Mouse (Mus musculus) neural tube, embryonic 15.5 days (tissue): ENCODE data around the gene Gm42517. TPM values are rescaled to one million over a fixed set of nuclear protein-coding genes. Genes with fewer than 3 reads are reported as not detected.
A peak's percentile ranks its signal among the peaks of the same experiment; 100 is the strongest.

Experiments used
- ATAC-seq: fragments of 200-750 bp; cut with Nextera tagmentation; 2 replicates; pipeline ENCODE4 v1.8.0; 2017; ENCODE audit warnings: mild to moderate bottlenecking, moderate TSS enrichment, moderate library complexity; ENCODE audit not compliant: low FRiP score
- H3K27ac ChIP-seq: fragments of 300-500 bp; sonication (generic); replicated peaks from 2 replicates; pipeline ENCODE4 v1.5.1; 2015; ENCODE audit warnings: mild to moderate bottlenecking, inconsistent platforms
- H3K27me3 ChIP-seq: fragments of 300-500 bp; sonication (generic); replicated peaks from 2 replicates; pipeline ENCODE4 v1.6.1; 2015; ENCODE audit warnings: inconsistent platforms
- H3K36me3 ChIP-seq: fragments of 300-500 bp; sonication (generic); 2 replicates; pipeline ENCODE4 v1.6.1; 2015; ENCODE audit warnings: inconsistent platforms
- H3K4me1 ChIP-seq: fragments of 300-500 bp; sonication (generic); 2 replicates; pipeline ENCODE4 v1.6.1; 2015; ENCODE audit warnings: inconsistent platforms
- H3K4me2 ChIP-seq: fragments of 300-500 bp; sonication (generic); 2 replicates; pipeline ENCODE4 v1.6.1; 2015; ENCODE audit warnings: inconsistent platforms, mild to moderate bottlenecking, moderate library complexity
- H3K4me3 ChIP-seq: fragments of 300-500 bp; sonication (generic); replicated peaks from 2 replicates; pipeline ENCODE4 v1.5.1; 2015; ENCODE audit warnings: mild to moderate bottlenecking, inconsistent platforms
- H3K9ac ChIP-seq: fragments of 300-500 bp; sonication (generic); replicated peaks from 2 replicates; pipeline ENCODE4 v1.6.1; 2015; ENCODE audit warnings: mild to moderate bottlenecking, inconsistent platforms
- H3K9me3 ChIP-seq: fragments of 300-500 bp; sonication (generic); replicated peaks from 2 replicates; pipeline ENCODE4 v1.6.1; 2016; ENCODE audit warnings: inconsistent platforms
- WGBS: fragments of 180-500 bp; shearing (Covaris S2); methylation state at CpG from one replicate; pipeline ENCODE4 v1.1.7; 2015; ENCODE audit warnings: mixed read lengths; 5-methylcytosine and 5-hydroxymethylcytosine counted together
- polyA plus RNA-seq: library from polyadenylated mRNA; unstranded; fragments of >200 nt; fragmentation: Nextera tagmentation; extraction: Ambion mirVana; gene quantifications from 2 replicates; pipeline ENCODE4 v1.2.1, GENCODE M21; 2015

The Gm42517 gene
- 2.4 and 3.0 TPM in 2 replicates for polyA plus RNA-seq

- peaks cover 85% of the 10 kb centered on the region for H3K27me3 ChIP-seq
These were observed at the start of gene Gm42517 for GRCm38 (mm10) chr5:108367871-108368332. Gene Gm42517 (minus strand): TSS chr5:108367922.

DNA sequence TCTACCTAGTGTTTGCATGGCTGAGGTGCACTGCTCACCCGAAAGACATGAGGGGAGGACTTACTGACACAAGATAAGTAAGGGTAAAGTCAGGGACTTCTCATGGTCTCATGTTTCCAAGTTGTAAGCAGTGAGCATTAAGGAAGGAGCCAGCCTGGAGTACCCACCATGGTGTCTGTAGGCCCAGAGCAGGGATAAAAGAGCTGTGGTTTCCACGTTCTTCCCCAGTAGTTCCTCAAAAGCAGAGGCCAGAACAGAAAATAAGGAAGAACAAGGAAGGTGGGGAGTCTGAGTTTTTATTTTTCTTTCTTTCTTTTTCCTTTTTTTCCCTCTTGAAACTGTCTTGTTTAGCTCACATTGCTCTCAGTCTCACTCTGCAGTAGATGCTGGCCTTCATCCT lies 47.0 kb upstream of the Gm42517 start:
- no peak for ATAC-seq
- no peaks in the 10 kb centered on the region for H3K27me3 ChIP-seq
- H3K4me1 ChIP-seq, result no peaks in the 10 kb centered on the region
- 74% methylated on average over 2 of the region's 2 CpGs for WGBS
- H3K9me3 ChIP-seq, result no peaks in the 10 kb centered on the region
- H3K36me3 ChIP-seq, result no peaks in the 10 kb centered on the region
- no peak overlapping the region for H3K27ac ChIP-seq
- no peak overlapping the region for H3K4me3 ChIP-seq
- H3K9ac ChIP-seq, result no peak overlapping the region
- no peak overlapping the region for H3K4me2 ChIP-seq

More at GRCm38 (mm10) chr5:108367871-108368332, at the start of gene Gm42517:
- ATAC-seq, result peak; percentile 52
- WGBS, result 1% methylated on average over 24 of the region's 36 CpGs
- Histone ChIP-seq H3K27ac (no peak within 1 kb of the TSS; the same call in 1 of the 2 replicates), H3K9ac (peak within 1 kb of the TSS; percentile 71), H3K36me3 (no peaks in the 10 kb centered on the region), H3K4me2 (peak within 1 kb of the TSS; percentile 95), H3K9me3 (no peaks in the 10 kb centered on the region), H3K4me3 (peak within 1 kb of the TSS; percentile 77), H3K4me1 (peaks cover 46% of the 10 kb centered on the region)

DNA sequence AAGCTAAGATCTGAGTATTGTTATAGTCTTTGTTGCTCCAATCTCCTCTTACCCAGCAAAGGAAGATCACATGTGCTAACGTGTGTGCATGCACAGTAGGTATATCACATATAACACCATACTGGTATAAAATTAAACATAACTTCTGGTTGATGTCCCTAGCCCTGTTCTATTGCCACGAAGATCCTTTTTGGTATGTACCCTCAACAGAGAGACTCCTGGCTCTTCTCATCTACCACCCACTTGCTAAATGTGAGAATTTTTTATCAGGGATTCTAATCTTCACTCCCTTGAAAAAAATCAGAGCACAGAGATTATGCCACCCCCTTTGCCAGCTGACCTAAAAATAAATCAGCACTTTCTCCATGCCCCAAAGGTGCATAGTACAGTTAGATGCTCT lies 39.3 kb upstream of the Gm42517 start:
- H3K4me1 ChIP-seq, result no peaks in the 10 kb centered on the region
- no peak overlapping the region for H3K27ac ChIP-seq
- no peaks in the 10 kb centered on the region for H3K36me3 ChIP-seq
- H3K27me3 ChIP-seq, result no peaks in the 10 kb centered on the region
- H3K9me3 ChIP-seq, result no peaks in the 10 kb centered on the region
- ATAC-seq, result no peak
- H3K9ac ChIP-seq, result no peak overlapping the region
- H3K4me3 ChIP-seq, result no peak overlapping the region
- 81% methylated on average over 2 of the region's 2 CpGs for WGBS
- no peak overlapping the region for H3K4me2 ChIP-seq

GRCm38 (mm10) chr5:108405460-108405859 lies 37.7 kb upstream of the Gm42517 start:
- ATAC-seq, result no peak
- H3K36me3 ChIP-seq, result no peaks in the 10 kb centered on the region
- 72% methylated on average over 1 of the region's 1 CpGs for WGBS

DNA sequence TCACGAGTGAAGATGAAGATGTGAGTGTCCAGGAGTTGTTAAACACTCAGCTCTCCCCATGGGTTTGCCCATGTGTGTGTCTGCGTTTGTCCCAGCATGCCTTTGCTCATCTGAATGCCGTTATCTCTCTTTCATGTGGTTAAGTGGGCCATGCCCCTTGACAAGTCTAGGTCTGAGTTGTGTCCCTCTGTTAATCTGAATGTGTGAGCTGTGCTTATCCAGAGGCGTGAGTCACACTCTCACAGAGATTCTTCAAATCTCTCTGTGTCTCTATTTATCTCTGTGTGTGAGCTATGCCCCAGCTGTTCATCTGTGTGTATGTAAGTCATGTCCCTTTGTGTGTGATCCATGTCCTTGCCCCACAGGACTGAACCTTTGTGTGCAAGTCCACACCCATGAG lies 35.7 kb upstream of the Gm42517 start:
- Histone ChIP-seq H3K27ac (no peak overlapping the region), H3K27me3 (no peaks in the 10 kb centered on the region), H3K4me3 (no peak overlapping the region), H3K9me3 (no peaks in the 10 kb centered on the region), H3K4me2 (no peak overlapping the region), H3K36me3 (no peaks in the 10 kb centered on the region), H3K4me1 (no peaks in the 10 kb centered on the region), H3K9ac (no peak overlapping the region)
- ATAC-seq, result no peak
- 87% methylated on average over 4 of the region's 4 CpGs for WGBS

More at GRCm38 (mm10) chr5:108405460-108405859, 37.7 kb upstream of the Gm42517 start:
- no peaks in the 10 kb centered on the region for H3K27me3 ChIP-seq
- H3K4me1 ChIP-seq, result no peaks in the 10 kb centered on the region
- no peak overlapping the region for H3K4me3 ChIP-seq
- H3K27ac ChIP-seq, result no peak overlapping the region
- H3K9me3 ChIP-seq, result no peaks in the 10 kb centered on the region
- H3K4me2 ChIP-seq, result no peak overlapping the region
- no peak overlapping the region for H3K9ac ChIP-seq

DNA sequence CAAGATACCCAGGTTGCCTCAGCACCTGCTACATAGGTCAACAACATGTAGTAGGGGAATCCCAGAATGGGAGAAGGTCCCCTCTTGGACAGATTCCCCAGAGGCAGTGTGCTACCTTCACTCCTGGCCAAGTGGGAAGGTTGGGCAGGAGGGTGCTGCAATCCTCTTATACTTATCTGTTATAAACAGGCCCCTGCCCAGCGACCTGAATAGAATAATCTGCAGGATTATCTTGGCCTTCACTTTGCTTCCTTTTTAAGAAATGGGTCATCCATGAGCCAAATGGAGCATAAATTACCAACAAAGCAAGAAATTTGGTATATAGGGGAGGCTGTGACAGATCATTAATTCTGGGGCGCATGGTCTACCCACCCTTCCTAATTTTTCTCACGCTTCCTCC lies 22.0 kb upstream of the Gm42517 start:
- Histone ChIP-seq H3K27ac (no peak overlapping the region), H3K4me1 (no peaks in the 10 kb centered on the region), H3K4me3 (no peak overlapping the region), H3K9ac (no peak overlapping the region), H3K9me3 (no peaks in the 10 kb centered on the region), H3K36me3 (no peaks in the 10 kb centered on the region), H3K4me2 (no peak overlapping the region), H3K27me3 (no peaks in the 10 kb centered on the region)
- no peak for ATAC-seq
- 77% methylated on average over 3 of the region's 3 CpGs for WGBS

GRCm38 (mm10) chr5:108388201-108388600 lies 20.5 kb upstream of the Gm42517 start, which contains the start of gene Pde6b:
Gene Pde6b (plus strand): TSS chr5:108388391.
- H3K27me3 ChIP-seq, result no peaks in the 10 kb centered on the region
- H3K4me2 ChIP-seq, result no peak within 1 kb of the TSS
- H3K9me3 ChIP-seq, result no peaks in the 10 kb centered on the region
- no peak within 1 kb of the TSS for H3K4me3 ChIP-seq
- H3K27ac ChIP-seq, result no peak within 1 kb of the TSS
- 83% methylated on average over 7 of the region's 7 CpGs for WGBS
- ATAC-seq, result no peak
- H3K4me1 ChIP-seq, result no peaks in the 10 kb centered on the region
- H3K9ac ChIP-seq, result no peak within 1 kb of the TSS
- no peaks in the 10 kb centered on the region for H3K36me3 ChIP-seq

- Histone ChIP-seq H3K4me2 (no peak overlapping the region), H3K4me3 (no peak overlapping the region), H3K27ac (no peak overlapping the region), H3K36me3 (no peaks in the 10 kb centered on the region), H3K9me3 (no peaks in the 10 kb centered on the region), H3K4me1 (no peaks in the 10 kb centered on the region), H3K27me3 (no peaks in the 10 kb centered on the region), H3K9ac (no peak overlapping the region)
- 77% methylated on average over 4 of the region's 4 CpGs for WGBS
- no peak for ATAC-seq
These were observed 18.7 kb upstream of the Gm42517 start for GRCm38 (mm10) chr5:108386449-108386848.

DNA sequence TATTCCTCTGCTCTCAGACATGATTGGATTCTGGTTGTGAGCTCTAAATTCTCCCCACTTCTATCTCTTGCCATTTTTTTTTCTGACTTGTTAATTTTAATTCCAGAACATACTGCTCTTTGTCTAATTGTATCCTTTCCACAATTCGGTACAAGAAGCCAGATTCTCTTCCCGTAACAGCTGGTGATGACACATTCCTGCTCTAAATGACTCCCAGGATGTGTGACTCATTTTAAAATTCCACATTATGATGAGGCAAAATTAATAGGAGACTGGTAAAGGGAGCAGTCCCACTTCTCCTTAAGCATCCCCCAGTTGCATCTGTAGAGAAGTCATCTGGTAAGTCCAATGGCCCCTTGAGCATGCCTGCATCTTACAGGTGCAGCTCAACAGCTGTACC lies 17.9 kb upstream of the Gm42517 start:
- H3K4me1 ChIP-seq, result no peaks in the 10 kb centered on the region
- no peak overlapping the region for H3K4me3 ChIP-seq
- 78% methylated on average over 2 of the region's 2 CpGs for WGBS
- no peak overlapping the region for H3K9ac ChIP-seq
- H3K36me3 ChIP-seq, result no peaks in the 10 kb centered on the region
- ATAC-seq, result no peak
- H3K9me3 ChIP-seq, result no peaks in the 10 kb centered on the region
- no peaks in the 10 kb centered on the region for H3K27me3 ChIP-seq
- no peak overlapping the region for H3K27ac ChIP-seq
- H3K4me2 ChIP-seq, result no peak overlapping the region

- Histone ChIP-seq H3K36me3 (no peaks in the 10 kb centered on the region), H3K4me1 (no peaks in the 10 kb centered on the region), H3K9ac (no peak overlapping the region), H3K4me3 (no peak overlapping the region), H3K27me3 (peaks cover 3% of the 10 kb centered on the region), H3K4me2 (no peak overlapping the region), H3K27ac (no peak overlapping the region), H3K9me3 (no peaks in the 10 kb centered on the region)
- WGBS, result 90% methylated on average over 4 of the region's 4 CpGs
- no peak for ATAC-seq
These were observed 10.6 kb upstream of the Gm42517 start for GRCm38 (mm10) chr5:108378346-108378745.

GRCm38 (mm10) chr5:108376059-108376458 lies 8.3 kb upstream of the Gm42517 start:
- ATAC-seq, result no peak
- H3K27me3 ChIP-seq, result peaks cover 19% of the 10 kb centered on the region
- H3K4me1 ChIP-seq, result no peaks in the 10 kb centered on the region
- no peak overlapping the region for H3K27ac ChIP-seq
- H3K4me3 ChIP-seq, result no peak overlapping the region
- no peaks in the 10 kb centered on the region for H3K36me3 ChIP-seq
- no peaks in the 10 kb centered on the region for H3K9me3 ChIP-seq
- no peak overlapping the region for H3K4me2 ChIP-seq
- 65% methylated on average over 1 of the region's 1 CpGs for WGBS
- H3K9ac ChIP-seq, result no peak overlapping the region

GRCm38 (mm10) chr5:108374079-108374478 lies 6.4 kb upstream of the Gm42517 start:
- Histone ChIP-seq H3K4me2 (no peak overlapping the region), H3K27ac (no peak overlapping the region), H3K4me3 (no peak overlapping the region), H3K9ac (no peak overlapping the region), H3K36me3 (no peaks in the 10 kb centered on the region), H3K27me3 (peaks cover 39% of the 10 kb centered on the region), H3K9me3 (no peaks in the 10 kb centered on the region), H3K4me1 (peaks cover 7% of the 10 kb centered on the region)
- WGBS, result 75% methylated on average over 5 of the region's 5 CpGs
- no peak for ATAC-seq
